In genomic region chr3:116601005-116601404, GRCm38 (mm10) we compare ENCODE assay signal across 16 mouse cellular contexts.
"Had no signal": no experiment of that assay in that cellular context is flagged by ENCODE, and none has a peak within 500 bp of the region (broad histone marks: within the 10 kb centered on the region; RNA-seq: fewer than 3 reads in every experiment).

No protein-coding gene starts in this region.

- H3K4me2 ChIP-seq: liver, embryonic 12.5 days; lung, embryonic 15.5 days; midbrain, embryonic 12.5 days; neural tube, embryonic 12.5 days had no signal

- H3K4me3 ChIP-seq: liver, embryonic 12.5 days; lung, embryonic 15.5 days; midbrain, embryonic 10.5 days; midbrain, embryonic 12.5 days; myocyte; neural tube, embryonic 12.5 days had no signal

- H3K9ac ChIP-seq: liver, embryonic 12.5 days; liver, embryonic 14.5 days; lung, embryonic 15.5 days; midbrain, embryonic 12.5 days; neural tube, embryonic 12.5 days had no signal

- DNase-seq: lung, postnatal 10 days; lung, postnatal 4 days; midbrain, embryonic 14.5 days; right cerebral cortex, postnatal 14 days; spleen, adult 18-20 months; thymus, adult 18-20 months; thymus, postnatal 14 days; thymus, postnatal 36 days had no signal

- H3K27me3 ChIP-seq: liver, embryonic 12.5 days; lung, embryonic 15.5 days; midbrain, embryonic 12.5 days; neural tube, embryonic 12.5 days had no signal

- H3K9me3 ChIP-seq: liver, embryonic 12.5 days; lung, embryonic 15.5 days; midbrain, embryonic 10.5 days; midbrain, embryonic 12.5 days; neural tube, embryonic 12.5 days had no signal

- H3K27ac ChIP-seq: liver, embryonic 12.5 days; liver, embryonic 14.5 days; lung, embryonic 15.5 days; midbrain, embryonic 10.5 days; midbrain, embryonic 12.5 days; neural tube, embryonic 12.5 days had no signal

- ATAC-seq: liver, embryonic 12.5 days; midbrain, embryonic 16.5 days had no signal

- H3K36me3 ChIP-seq: lung, embryonic 15.5 days had no signal
